Mouse (Mus musculus) heart, postnatal 0 days (tissue): ENCODE results near the gene Bmpr1b. TPM values are rescaled to one million over a fixed set of nuclear protein-coding genes. Genes with fewer than 3 reads are reported as not detected.

Source experiments
- ATAC-seq: fragments of 200-750 bp; cut with Nextera tagmentation; 2 replicates; pipeline ENCODE4 v1.8.0; 2017; ENCODE audit warnings: low read depth, moderate number of reproducible peaks, moderate library complexity; ENCODE audit not compliant: insufficient read depth
- DNase-seq: peaks from one replicate; pipeline ENCODE4 v3.0.0-alpha.2; 2016; ENCODE audit warnings: low spot score
- H3K27ac ChIP-seq: fragments of 300-500 bp; sonication (generic); 2 replicates; pipeline ENCODE4 v1.5.1; 2014; ENCODE audit warnings: low read depth, mild to moderate bottlenecking
- H3K27me3 ChIP-seq: fragments of 300-500 bp; sonication (generic); 2 replicates; pipeline ENCODE4 v1.6.1; 2014; ENCODE audit warnings: low read length, mixed read lengths; ENCODE audit not compliant: control insufficient read depth, insufficient read depth
- H3K36me3 ChIP-seq: fragments of 300-500 bp; sonication (generic); replicated peaks from 2 replicates; pipeline ENCODE4 v1.6.1; 2014; ENCODE audit warnings: low read length, mixed read lengths; ENCODE audit not compliant: control insufficient read depth, insufficient read depth
- H3K4me1 ChIP-seq: fragments of 300-500 bp; sonication (generic); 2 replicates; pipeline ENCODE4 v1.6.1; 2014; ENCODE audit warnings: antibody characterized with exemption; ENCODE audit not compliant: control insufficient read depth, insufficient read depth
- H3K4me2 ChIP-seq: fragments of 300-500 bp; sonication (generic); 2 replicates; pipeline ENCODE4 v1.6.1; 2014; ENCODE audit warnings: low read depth, mild to moderate bottlenecking, low read length, moderate library complexity
- H3K4me3 ChIP-seq: fragments of 300-500 bp; sonication (generic); 2 replicates; pipeline ENCODE4 v1.5.1; 2014; ENCODE audit warnings: low read depth, low read length
- H3K9ac ChIP-seq: fragments of 300-500 bp; sonication (generic); replicated peaks from 2 replicates; pipeline ENCODE4 v1.6.1; 2014; ENCODE audit warnings: low read depth, low read length, mixed read lengths
- H3K9me3 ChIP-seq: fragments of 300-500 bp; sonication (generic); replicated peaks from 2 replicates; pipeline ENCODE4 v1.6.1; 2016; ENCODE audit warnings: low read length; ENCODE audit not compliant: control insufficient read depth
- CTCF ChIP-seq: IDR thresholded peaks from 2 replicates; pipeline ENCODE4 v1.5.1; 2016; ENCODE audit warnings: antibody characterized with exemption, control low read depth, low read depth
- EP300 ChIP-seq: IDR thresholded peaks from 2 replicates; pipeline ENCODE4 v1.6.1; 2016; ENCODE audit warnings: antibody characterized with exemption, low read depth
- WGBS: fragments of 180-500 bp; shearing (Covaris S2); extraction: QIAGEN DNeasy Blood & Tissue Kit; methylation state at CpG from one replicate; pipeline ENCODE4 v1.1.7; 2014; 5-methylcytosine and 5-hydroxymethylcytosine counted together
- polyA plus RNA-seq: library from polyadenylated mRNA; unstranded; fragments of >200 nt; fragmentation: Nextera tagmentation; extraction: Ambion mirVana; gene quantifications from 2 replicates; pipeline ENCODE4 v1.2.1, GENCODE M21; 2015
- total RNA-seq: library from RNA; depleted of rRNA; stranded (reverse); fragments of >200 nt; gene quantifications from 2 replicates; pipeline ENCODE4 v1.2.3, GENCODE M21; 2014; ENCODE audit warnings: low replicate concordance

Gene Bmpr1b
- total and polyA plus RNA-seq, 2 experiments from 2014 or later = 0.11 to 0.95 TPM

GRCm38 (mm10) chr3:141862816-141863461 lies 306.3 kb downstream of the Bmpr1b start:
- no peaks in the 10 kb centered on the region for H3K4me1 ChIP-seq
- no peak overlapping the region for H3K27ac ChIP-seq
- H3K9me3 ChIP-seq = no peaks in the 10 kb centered on the region
- no peak overlapping the region for H3K4me3 ChIP-seq
- TF ChIP-seq EP300 (no peak), CTCF (peak; percentile 89)
- ATAC-seq = 0 out of 2 replicates have a peak, but pooled peaks have one; percentile 47
- no peaks in the 10 kb centered on the region for H3K36me3 ChIP-seq
- no peaks in the 10 kb centered on the region for H3K27me3 ChIP-seq
- peak overlapping the region; percentile 31; the same call in 1 of the 2 replicates for H3K4me2 ChIP-seq
- no peak overlapping the region for H3K9ac ChIP-seq
- peak; percentile 73 for DNase-seq
- WGBS = 19% methylated on average over 13 of the region's 13 CpGs

GRCm38 (mm10) chr3:141857123-141857522 lies 312.1 kb downstream of the Bmpr1b start:
- H3K27me3 ChIP-seq = no peaks in the 10 kb centered on the region
- H3K36me3 ChIP-seq = no peaks in the 10 kb centered on the region
- no peaks in the 10 kb centered on the region for H3K9me3 ChIP-seq
- H3K4me2 ChIP-seq = no peak overlapping the region
- DNase-seq = no peak
- WGBS = 74% methylated on average over 8 of the region's 8 CpGs
- no peak overlapping the region for H3K27ac ChIP-seq
- no peak overlapping the region for H3K9ac ChIP-seq
- ATAC-seq = no peak
- H3K4me1 ChIP-seq = no peaks in the 10 kb centered on the region
- TF ChIP-seq CTCF (no peak), EP300 (no peak)
- H3K4me3 ChIP-seq = no peak overlapping the region

- no peaks in the 10 kb centered on the region for H3K9me3 ChIP-seq
- H3K27me3 ChIP-seq = no peaks in the 10 kb centered on the region
- TF ChIP-seq CTCF (no peak), EP300 (no peak)
- no peak overlapping the region for H3K4me2 ChIP-seq
- no peak overlapping the region for H3K9ac ChIP-seq
- DNase-seq (no peak), ATAC-seq (no peak)
- H3K27ac ChIP-seq = no peak overlapping the region
- no peak overlapping the region for H3K4me3 ChIP-seq
- H3K36me3 ChIP-seq = no peaks in the 10 kb centered on the region
- no peaks in the 10 kb centered on the region for H3K4me1 ChIP-seq
- WGBS = 78% methylated on average over 4 of the region's 4 CpGs
Measured at GRCm38 (mm10) chr3:141854339-141854738, 314.9 kb downstream of the Bmpr1b start.

- TF ChIP-seq EP300 (no peak), CTCF (no peak)
- Histone ChIP-seq H3K27ac (no peak overlapping the region), H3K9ac (no peak overlapping the region), H3K4me2 (no peak overlapping the region), H3K36me3 (no peaks in the 10 kb centered on the region), H3K4me3 (no peak overlapping the region), H3K4me1 (no peaks in the 10 kb centered on the region), H3K9me3 (no peaks in the 10 kb centered on the region), H3K27me3 (no peaks in the 10 kb centered on the region)
- 71% methylated on average over 7 of the region's 7 CpGs for WGBS
- DNase-seq (no peak), ATAC-seq (no peak)
Measured at GRCm38 (mm10) chr3:141850141-141850540, 319.1 kb downstream of the Bmpr1b start.

GRCm38 (mm10) chr3:141849206-141849605 lies 320.0 kb downstream of the Bmpr1b start:
- Histone ChIP-seq H3K9ac (no peak overlapping the region), H3K27me3 (no peaks in the 10 kb centered on the region), H3K4me2 (no peak overlapping the region), H3K36me3 (no peaks in the 10 kb centered on the region), H3K9me3 (no peaks in the 10 kb centered on the region), H3K4me1 (no peaks in the 10 kb centered on the region), H3K27ac (no peak overlapping the region), H3K4me3 (no peak overlapping the region)
- ATAC-seq = no peak
- DNase-seq = no peak
- TF ChIP-seq CTCF (no peak), EP300 (no peak)
- WGBS = 65% methylated on average over 1 of the region's 1 CpGs

GRCm38 (mm10) chr3:141838864-141839263 lies 330.4 kb downstream of the Bmpr1b start:
- H3K27ac ChIP-seq = no peak overlapping the region
- H3K4me3 ChIP-seq = no peak overlapping the region
- no peaks in the 10 kb centered on the region for H3K9me3 ChIP-seq
- H3K4me2 ChIP-seq = no peak overlapping the region
- no peaks in the 10 kb centered on the region for H3K36me3 ChIP-seq
- H3K27me3 ChIP-seq = no peaks in the 10 kb centered on the region
- no peak overlapping the region for H3K9ac ChIP-seq
- ATAC-seq (no peak), DNase-seq (peak; percentile 26)
- H3K4me1 ChIP-seq = no peaks in the 10 kb centered on the region
- TF ChIP-seq EP300 (no peak), CTCF (peak; percentile 67)
- 39% methylated on average over 7 of the region's 7 CpGs for WGBS
